Mouse (Mus musculus) layer of hippocampus, adult 9-10 months (tissue): ENCODE data around the gene Mapk13.
"Not testable (repeated sequence)": the region's sequence is repeated elsewhere in the genome, so short reads cannot be mapped to it uniquely, and the experiment has no call there.

Source experiments
- DNase-seq: peaks from one replicate; pipeline ENCODE4 v3.0.0; 2022; ENCODE audit warnings: low spot score

Gene Mapk13

DNA sequence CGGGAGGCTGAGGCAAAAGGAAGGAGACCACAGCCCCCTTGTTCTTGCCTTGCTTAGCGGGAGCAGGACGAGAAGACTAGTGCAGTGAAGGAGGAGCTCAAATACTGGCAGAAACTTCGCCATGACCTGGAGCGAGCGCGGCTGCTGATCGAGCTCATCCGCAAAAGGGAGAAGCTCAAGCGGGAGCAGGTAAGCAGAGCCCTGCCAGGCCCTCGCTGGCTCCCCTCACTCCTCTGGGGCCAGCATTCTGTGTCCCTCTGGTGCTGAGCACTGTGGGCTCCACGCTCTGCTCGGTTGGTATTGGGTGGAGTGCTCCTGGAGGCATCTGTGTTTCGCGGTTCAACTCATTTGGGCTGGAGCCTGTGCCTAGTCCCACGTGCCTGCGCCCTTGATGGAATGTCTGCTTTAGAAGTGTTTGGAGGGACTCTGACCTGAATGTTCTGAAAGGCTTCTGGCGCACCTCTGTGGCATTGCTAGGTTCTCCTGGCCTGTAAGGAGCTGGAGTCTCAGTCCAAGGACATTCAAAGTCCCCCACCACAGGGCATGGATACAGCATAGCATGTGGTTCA, 45.5 kb downstream of the Mapk13 start:
- DNase-seq, result no peak

GRCm38 (mm10) chr17:28815384-28816004, 46.4 kb downstream of the Mapk13 start:
- DNase-seq, result no peak

DNA sequence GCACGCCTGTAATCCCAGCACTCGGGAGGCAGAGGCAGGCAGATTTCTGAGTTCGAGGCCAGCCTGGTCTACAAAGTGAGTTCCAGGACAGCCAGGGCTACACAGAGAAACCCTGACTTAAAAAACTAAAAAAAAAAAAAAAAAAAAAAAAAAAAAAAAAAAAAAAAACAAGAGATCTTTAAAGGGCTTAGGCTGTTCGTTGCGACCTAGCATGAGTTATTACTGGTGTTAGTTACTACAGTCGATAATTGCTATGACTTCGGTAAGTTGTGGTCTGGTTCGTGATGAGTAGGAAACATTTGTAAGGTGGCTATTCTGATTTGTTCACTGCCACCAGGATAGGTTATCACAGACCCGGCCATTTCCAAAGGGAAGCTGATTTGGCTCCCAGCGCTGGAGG, 47.2 kb downstream of the Mapk13 start:
- not testable (repeated sequence) for DNase-seq

DNA sequence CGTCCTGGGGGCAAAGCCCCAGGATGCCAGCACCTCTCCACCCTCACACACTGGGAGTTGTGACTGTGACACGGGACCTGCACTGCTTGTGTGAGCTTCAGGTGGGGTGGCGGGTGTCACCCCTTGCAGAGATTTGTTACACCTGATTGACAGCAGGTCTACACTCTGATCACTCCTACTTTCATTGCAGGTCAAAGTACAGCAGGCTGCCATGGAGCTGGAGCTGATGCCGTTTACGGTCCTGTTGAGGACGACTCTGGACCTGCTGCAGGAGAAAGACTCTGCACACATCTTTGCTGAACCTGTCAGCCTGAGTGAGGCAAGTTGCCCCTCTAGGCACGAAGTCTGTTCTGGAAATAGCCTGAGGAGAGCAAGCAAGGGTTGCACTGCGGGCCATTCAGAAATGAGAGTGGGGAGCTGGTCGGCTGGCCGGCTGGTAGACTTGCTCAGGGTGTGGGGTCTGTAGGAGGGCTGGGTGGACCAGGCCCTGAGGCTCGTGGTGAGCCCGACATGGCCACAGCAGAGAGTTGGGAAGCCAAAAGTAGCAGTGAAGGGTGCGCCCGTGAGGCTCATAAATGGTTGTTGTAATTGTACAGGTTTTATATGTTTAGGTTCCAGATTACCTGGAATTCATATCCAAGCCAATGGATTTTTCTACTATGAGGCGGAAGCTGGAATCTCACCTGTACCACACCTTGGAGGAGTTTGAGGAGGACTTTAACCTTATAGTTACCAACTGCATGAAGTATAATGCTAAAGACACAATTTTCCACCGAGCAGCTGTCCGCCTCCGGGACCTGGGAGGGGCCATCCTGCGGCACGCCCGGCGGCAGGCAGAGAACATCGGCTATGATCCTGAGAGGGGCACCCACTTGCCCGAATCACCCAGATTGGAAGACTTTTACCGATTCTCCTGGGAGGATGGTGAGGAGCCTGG, 48.0 kb downstream of the Mapk13 start:
- no peak for DNase-seq

- DNase-seq, result no peak
Measured at GRCm38 (mm10) chr17:28820189-28820588, 51.1 kb downstream of the Mapk13 start.

DNA sequence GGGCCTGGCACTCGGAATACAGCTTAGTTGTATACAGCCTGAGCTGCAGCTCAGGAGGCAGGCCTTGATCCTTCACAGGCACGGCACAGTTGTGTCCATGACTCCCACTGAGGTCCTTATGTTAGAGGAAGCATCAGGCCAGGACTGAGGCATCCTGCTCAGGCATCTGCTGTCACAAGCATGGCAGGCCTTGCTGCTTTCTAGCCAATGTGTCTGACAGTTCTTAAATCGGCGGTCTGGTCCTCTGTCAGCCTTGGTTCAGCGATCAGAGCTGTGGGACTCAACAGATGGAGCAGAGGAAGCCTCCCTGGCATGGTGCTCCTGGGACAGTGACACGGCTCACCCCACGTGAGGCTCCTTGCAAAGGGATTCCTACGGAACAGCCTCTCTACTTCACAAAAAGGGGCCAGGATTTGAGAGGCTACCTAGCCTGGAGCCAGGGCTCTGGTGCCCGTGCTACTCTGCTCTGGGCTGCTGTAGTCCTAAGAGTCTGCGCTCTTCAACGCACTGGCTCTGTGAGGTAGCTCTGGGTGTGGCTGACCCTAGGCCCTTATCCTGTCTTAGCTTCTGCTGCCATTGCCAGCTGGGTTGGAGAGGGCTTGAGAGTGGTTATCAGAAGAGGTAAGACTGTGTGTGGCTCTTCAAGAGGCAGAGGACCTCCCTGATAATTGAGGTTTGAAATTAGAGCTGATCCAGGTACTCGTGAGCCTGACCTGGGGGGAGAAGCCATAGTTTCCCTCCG, 54.1 kb downstream of the Mapk13 start:
- DNase-seq, result no peak

DNA sequence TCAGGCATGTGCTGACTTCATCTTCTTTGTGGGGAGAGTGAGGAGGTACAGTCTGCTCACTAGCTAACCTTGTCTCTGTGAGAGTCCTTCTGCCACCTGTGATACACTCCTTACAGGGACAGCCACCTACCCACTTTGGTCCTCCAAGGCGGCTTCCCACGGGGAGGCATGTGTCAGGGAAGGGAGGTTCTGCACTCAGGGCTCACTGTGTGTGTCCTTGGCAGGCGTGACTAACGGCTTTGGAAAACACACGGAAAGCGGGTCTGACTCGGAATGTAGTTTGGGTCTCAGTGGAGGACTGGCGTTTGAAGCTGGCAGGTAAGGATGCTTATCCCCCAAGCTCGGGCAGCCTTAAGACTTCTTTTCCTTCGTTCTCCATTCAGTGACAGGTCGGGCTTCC, 54.7 kb downstream of the Mapk13 start:
- no peak for DNase-seq

- DNase-seq, result no peak
Measured at GRCm38 (mm10) chr17:28824896-28825295, 55.8 kb downstream of the Mapk13 start.

- no peak for DNase-seq
Measured at GRCm38 (mm10) chr17:28825359-28826041, 56.4 kb downstream of the Mapk13 start.

- no peak for DNase-seq
Measured at GRCm38 (mm10) chr17:28827665-28828231, 58.7 kb downstream of the Mapk13 start.

DNA sequence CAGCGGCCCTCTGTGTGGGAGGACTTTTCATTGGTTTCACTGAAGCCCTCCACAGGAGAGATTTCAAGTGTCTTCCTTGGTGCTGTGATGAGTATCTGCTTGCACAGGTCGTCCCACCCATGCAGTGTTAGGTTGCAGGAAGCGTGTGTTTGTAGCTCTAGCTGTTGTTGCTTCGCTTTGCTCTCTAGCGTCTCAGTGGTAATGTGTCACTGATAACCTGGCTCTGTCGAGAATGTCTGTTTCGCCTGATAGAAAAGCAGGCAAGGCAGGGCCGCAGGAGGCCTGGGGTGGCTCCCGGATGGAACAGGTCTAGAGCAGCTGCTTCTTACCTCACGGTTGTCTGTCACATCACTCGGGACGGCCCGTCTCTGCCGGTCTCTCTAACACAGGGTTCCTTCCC, 60.0 kb downstream of the Mapk13 start:
- DNase-seq, result no peak
